Mouse (Mus musculus) liver, embryonic 16.5 days (tissue): ENCODE results near the gene Col9a3. TPM values are rescaled to one million over a fixed set of nuclear protein-coding genes. Genes with fewer than 3 reads are reported as not detected.

ENCODE experiments used
- ATAC-seq: fragments of 200-750 bp; cut with Nextera tagmentation; 2 replicates; pipeline ENCODE4 v1.8.0; 2017; ENCODE audit warnings: low read depth, mild to moderate bottlenecking, moderate number of reproducible peaks, moderate library complexity
- H3K27ac ChIP-seq: fragments of 300-500 bp; sonication (generic); 2 replicates; pipeline ENCODE4 v1.5.1; 2014; ENCODE audit warnings: mild to moderate bottlenecking, low read length
- H3K27me3 ChIP-seq: fragments of 300-500 bp; sonication (generic); 2 replicates; pipeline ENCODE4 v1.6.1; 2014; ENCODE audit warnings: low read depth, low read length, mixed read lengths; ENCODE audit not compliant: control insufficient read depth, insufficient read depth
- H3K36me3 ChIP-seq: fragments of 300-500 bp; sonication (generic); 2 replicates; pipeline ENCODE4 v1.6.1; 2014; ENCODE audit warnings: mild to moderate bottlenecking; ENCODE audit not compliant: control insufficient read depth, insufficient read depth
- H3K4me1 ChIP-seq: fragments of 300-500 bp; sonication (generic); 2 replicates; pipeline ENCODE4 v1.6.1; 2014; ENCODE audit warnings: low read depth, low read length, mixed read lengths; ENCODE audit not compliant: control insufficient read depth
- H3K4me2 ChIP-seq: fragments of 300-500 bp; sonication (generic); 2 replicates; pipeline ENCODE4 v1.6.1; 2014; ENCODE audit warnings: low read depth, low read length, mixed read lengths
- H3K4me3 ChIP-seq: fragments of 300-500 bp; sonication (generic); 2 replicates; pipeline ENCODE4 v1.5.1; 2014; ENCODE audit warnings: low read depth, mild to moderate bottlenecking, low read length
- H3K9ac ChIP-seq: fragments of 300-500 bp; sonication (generic); 2 replicates; pipeline ENCODE4 v1.6.1; 2014; ENCODE audit warnings: low read depth, low read length
- H3K9me3 ChIP-seq: fragments of 300-500 bp; sonication (generic); replicated peaks from 2 replicates; pipeline ENCODE4 v1.6.1; 2016; ENCODE audit warnings: low read length; ENCODE audit not compliant: control insufficient read depth
- WGBS: fragments of 180-500 bp; shearing (Covaris S2); extraction: QIAGEN DNeasy Blood & Tissue Kit; methylation state at CpG from one replicate; pipeline ENCODE4 v1.1.7; 2014; ENCODE audit not compliant: insufficient replicate concordance; 5-methylcytosine and 5-hydroxymethylcytosine counted together
- polyA plus RNA-seq: library from polyadenylated mRNA; unstranded; fragments of >200 nt; fragmentation: Nextera tagmentation; extraction: Ambion mirVana; gene quantifications from 2 replicates; pipeline ENCODE4 v1.2.1, GENCODE M21; 2015

The Col9a3 gene
- polyA plus RNA-seq, 1 experiment from 2014 or later, result 0.78 TPM

- no peaks in the 10 kb centered on the region for H3K36me3 ChIP-seq
- H3K9me3 ChIP-seq, result peaks cover 8% of the 10 kb centered on the region
- H3K9ac ChIP-seq, result no peak overlapping the region
- H3K27me3 ChIP-seq, result peaks cover 16% of the 10 kb centered on the region
- no peak for ATAC-seq
- H3K4me2 ChIP-seq, result no peak overlapping the region
- no peaks in the 10 kb centered on the region; the same call in 1 of the 2 replicates for H3K4me1 ChIP-seq
- no peak overlapping the region for H3K27ac ChIP-seq
- no peak overlapping the region for H3K4me3 ChIP-seq
These were observed 49.3 kb downstream of the Col9a3 start for GRCm38 (mm10) chr2:180646841-180647240.

GRCm38 (mm10) chr2:180654666-180655065 is 57.1 kb downstream of the Col9a3 start:
- no peak overlapping the region for H3K4me3 ChIP-seq
- no peak overlapping the region for H3K9ac ChIP-seq
- ATAC-seq, result no peak
- H3K27me3 ChIP-seq, result no peaks in the 10 kb centered on the region; the same call in 1 of the 2 replicates
- no peak overlapping the region for H3K27ac ChIP-seq
- H3K4me2 ChIP-seq, result no peak overlapping the region
- 57% methylated on average over 7 of the region's 7 CpGs for WGBS
- H3K9me3 ChIP-seq, result no peaks in the 10 kb centered on the region
- no peaks in the 10 kb centered on the region for H3K36me3 ChIP-seq
- no peaks in the 10 kb centered on the region; the same call in 1 of the 2 replicates for H3K4me1 ChIP-seq

- no peak for ATAC-seq
- H3K9me3 ChIP-seq, result no peaks in the 10 kb centered on the region
- no peak overlapping the region for H3K9ac ChIP-seq
- no peaks in the 10 kb centered on the region; the same call in 1 of the 2 replicates for H3K4me1 ChIP-seq
- H3K4me2 ChIP-seq, result no peak overlapping the region
- WGBS, result 57% methylated on average over 6 of the region's 6 CpGs
- no peaks in the 10 kb centered on the region for H3K36me3 ChIP-seq
- no peak overlapping the region for H3K4me3 ChIP-seq
- no peaks in the 10 kb centered on the region; the same call in 1 of the 2 replicates for H3K27me3 ChIP-seq
- no peak overlapping the region for H3K27ac ChIP-seq
These were observed 57.6 kb downstream of the Col9a3 start for GRCm38 (mm10) chr2:180655150-180655549.

GRCm38 (mm10) chr2:180657394-180658013 is 59.9 kb downstream of the Col9a3 start:
- no peaks in the 10 kb centered on the region for H3K9me3 ChIP-seq
- WGBS, result 70% methylated on average over 4 of the region's 4 CpGs
- no peaks in the 10 kb centered on the region; the same call in 1 of the 2 replicates for H3K4me1 ChIP-seq
- H3K4me2 ChIP-seq, result no peak overlapping the region
- no peak overlapping the region for H3K4me3 ChIP-seq
- peak; percentile 69 for ATAC-seq
- H3K9ac ChIP-seq, result no peak overlapping the region
- H3K27ac ChIP-seq, result no peak overlapping the region
- no peaks in the 10 kb centered on the region; the same call in 1 of the 2 replicates for H3K27me3 ChIP-seq
- H3K36me3 ChIP-seq, result peaks cover 15% of the 10 kb centered on the region

GRCm38 (mm10) chr2:180658381-180658780 is 60.8 kb downstream of the Col9a3 start:
- peaks cover 15% of the 10 kb centered on the region for H3K36me3 ChIP-seq
- H3K27me3 ChIP-seq, result no peaks in the 10 kb centered on the region; the same call in 1 of the 2 replicates
- no peak overlapping the region for H3K9ac ChIP-seq
- 81% methylated on average over 5 of the region's 5 CpGs for WGBS
- ATAC-seq, result no peak
- no peak overlapping the region for H3K4me2 ChIP-seq
- H3K4me1 ChIP-seq, result no peaks in the 10 kb centered on the region; the same call in 1 of the 2 replicates
- H3K4me3 ChIP-seq, result no peak overlapping the region
- no peaks in the 10 kb centered on the region for H3K9me3 ChIP-seq
- no peak overlapping the region for H3K27ac ChIP-seq

GRCm38 (mm10) chr2:180659353-180660150 is 62.0 kb downstream of the Col9a3 start:
- Histone ChIP-seq H3K9me3 (no peaks in the 10 kb centered on the region), H3K4me2 (no peak overlapping the region), H3K27ac (no peak overlapping the region), H3K36me3 (peaks cover 15% of the 10 kb centered on the region), H3K4me3 (no peak overlapping the region), H3K27me3 (no peaks in the 10 kb centered on the region; the same call in 1 of the 2 replicates), H3K4me1 (no peaks in the 10 kb centered on the region; the same call in 1 of the 2 replicates), H3K9ac (no peak overlapping the region)
- no peak for ATAC-seq
- 51% methylated on average over 42 of the region's 42 CpGs for WGBS

GRCm38 (mm10) chr2:180660521-180660920 is 62.9 kb downstream of the Col9a3 start:
- Histone ChIP-seq H3K27me3 (no peaks in the 10 kb centered on the region; the same call in 1 of the 2 replicates), H3K9ac (no peak overlapping the region), H3K4me2 (no peak overlapping the region), H3K4me1 (no peaks in the 10 kb centered on the region; the same call in 1 of the 2 replicates), H3K9me3 (no peaks in the 10 kb centered on the region), H3K4me3 (no peak overlapping the region), H3K36me3 (peaks cover 15% of the 10 kb centered on the region), H3K27ac (no peak overlapping the region)
- 83% methylated on average over 5 of the region's 5 CpGs for whole genome bisulfite sequencing
- no peak for ATAC-seq

GRCm38 (mm10) chr2:180662008-180662407 is 64.4 kb downstream of the Col9a3 start:
- Histone ChIP-seq H3K27ac (no peak overlapping the region), H3K4me2 (no peak overlapping the region), H3K4me1 (no peaks in the 10 kb centered on the region; the same call in 1 of the 2 replicates), H3K27me3 (no peaks in the 10 kb centered on the region; the same call in 1 of the 2 replicates), H3K9me3 (no peaks in the 10 kb centered on the region), H3K36me3 (peaks cover 15% of the 10 kb centered on the region), H3K9ac (no peak overlapping the region), H3K4me3 (no peak overlapping the region)
- ATAC-seq, result no peak
- WGBS, result 77% methylated on average over 4 of the region's 4 CpGs
